Mouse (Mus musculus): ENCODE data around the gene Clec2d. TPM values are rescaled to one million over a fixed set of nuclear protein-coding genes. Genes with fewer than 3 reads are reported as not detected.

The Clec2d gene
- total and polyA plus RNA-seq, 3 experiments, result 0.50 to 2.8 TPM; not detected in 1

DNA sequence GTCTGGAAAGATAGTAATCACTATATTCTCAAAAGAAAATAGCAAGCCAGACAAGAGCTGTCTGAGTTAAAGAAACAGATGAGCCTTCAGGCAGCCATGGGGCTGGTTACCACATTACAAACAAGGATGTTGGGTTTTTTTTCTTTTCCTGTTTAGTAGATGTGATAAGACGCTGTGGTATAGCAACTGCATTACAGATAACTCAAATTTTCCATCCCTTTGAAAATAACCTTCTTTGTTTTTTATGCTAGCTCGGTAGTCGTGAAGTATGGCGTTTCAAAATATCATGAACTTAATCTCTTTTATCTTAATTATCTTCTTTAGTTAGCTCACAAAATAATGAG is 30.0 kb downstream of the Clec2d start:
- no peaks in the 10 kb centered on the region for H3K9me3 ChIP-seq (replicated peaks; ENCODE audit: insufficient read depth, low read length)
- H3K4me1 ChIP-seq (ENCODE audit: control insufficient read depth in 1 of 2, insufficient read depth in 2 of 2, low read length in 2 of 2), result peaks cover 9 to 33% of the 10 kb centered on the region in 2 experiments
- H3K4me3 ChIP-seq (ENCODE audit: control insufficient read depth in 1 of 2, insufficient read depth in 1 of 2, low read depth in 2 of 2, low read length in 2 of 2), result no peak overlapping the region
- peaks cover 0 to 39% of the 10 kb centered on the region in 2 experiments; a peak in 2 of 4 replicates for H3K36me3 ChIP-seq (ENCODE audit: control insufficient read depth in 1 of 2, insufficient read depth in 2 of 2, low read length in 2 of 2)
- peak; percentile 62 for DNase-seq (ENCODE audit: low read depth, low spot score)
- no peak overlapping the region for H3K9ac ChIP-seq (ENCODE audit: control insufficient read depth, low read depth, low read length, poor library complexity, severe bottlenecking)
- no peaks in the 10 kb centered on the region for H3K27me3 ChIP-seq (ENCODE audit: control insufficient read depth in 1 of 2, insufficient read depth in 2 of 2, low read length in 2 of 2)
- H3K27ac ChIP-seq (ENCODE audit: control insufficient read depth, low read depth, low read length), result peak overlapping the region; percentile 64
- no peaks in the 10 kb centered on the region for H3K79me2 ChIP-seq (ENCODE audit: control insufficient read depth, insufficient read depth, low read length, poor library complexity)
- no peak for TF ChIP-seq UBTF (IDR thresholded peaks at IDR 0.05; ENCODE audit: borderline replicate concordance, insufficient read depth, low read depth, low read length)
- no peak for TF ChIP-seq E2F4 (IDR thresholded peaks at IDR 0.05; ENCODE audit: borderline replicate concordance, low read depth, low read length)
- TF ChIP-seq SIN3A (IDR thresholded peaks at IDR 0.05; ENCODE audit: low read length), result 0 out of 2 replicates have a peak, but pooled peaks have one; percentile 29
- peak; percentile 68 to 77; a peak in 3 of 4 replicates for TF ChIP-seq EP300 (IDR thresholded peaks at IDR 0.05; ENCODE audit: low read depth in 1 of 2, low read length in 2 of 2)
- 0 out of 2 replicates have a peak, but pooled peaks have one; percentile 32 for TF ChIP-seq HCFC1 (IDR thresholded peaks at IDR 0.05; ENCODE audit: low read depth, low read length)
- TF ChIP-seq TCF12 (IDR thresholded peaks at IDR 0.05; ENCODE audit: low read depth, low read length), result peak; percentile 64
- TF ChIP-seq MYB (IDR thresholded peaks at IDR 0.05; ENCODE audit: low read depth, low read length), result no peak
- peak; percentile 88 for TF ChIP-seq ZNF384 (IDR thresholded peaks at IDR 0.05; ENCODE audit: low read depth, low read length)
- no peak for TF ChIP-seq CHD2 (IDR thresholded peaks at IDR 0.05; ENCODE audit: low read length)
- 0 out of 2 replicates have a peak, but pooled peaks have one; percentile 20 for TF ChIP-seq MYC (IDR thresholded peaks at IDR 0.05; ENCODE audit: low read depth, low read length)
- no peak for TF ChIP-seq POLR2AphosphoS2 (IDR thresholded peaks at IDR 0.05; ENCODE audit: low read length)
- no peak for TF ChIP-seq MAZ (IDR thresholded peaks at IDR 0.05; ENCODE audit: low read depth, low read length)
- TF ChIP-seq TAL1 (IDR thresholded peaks at IDR 0.05; ENCODE audit: low read length), result no peak
- TF ChIP-seq ETS1 (IDR thresholded peaks at IDR 0.05; ENCODE audit: low read depth, low read length), result peak; percentile 74
- TF ChIP-seq GATA1 (IDR thresholded peaks at IDR 0.05; ENCODE audit: low read depth, low read length), result peak; percentile 86

DNA sequence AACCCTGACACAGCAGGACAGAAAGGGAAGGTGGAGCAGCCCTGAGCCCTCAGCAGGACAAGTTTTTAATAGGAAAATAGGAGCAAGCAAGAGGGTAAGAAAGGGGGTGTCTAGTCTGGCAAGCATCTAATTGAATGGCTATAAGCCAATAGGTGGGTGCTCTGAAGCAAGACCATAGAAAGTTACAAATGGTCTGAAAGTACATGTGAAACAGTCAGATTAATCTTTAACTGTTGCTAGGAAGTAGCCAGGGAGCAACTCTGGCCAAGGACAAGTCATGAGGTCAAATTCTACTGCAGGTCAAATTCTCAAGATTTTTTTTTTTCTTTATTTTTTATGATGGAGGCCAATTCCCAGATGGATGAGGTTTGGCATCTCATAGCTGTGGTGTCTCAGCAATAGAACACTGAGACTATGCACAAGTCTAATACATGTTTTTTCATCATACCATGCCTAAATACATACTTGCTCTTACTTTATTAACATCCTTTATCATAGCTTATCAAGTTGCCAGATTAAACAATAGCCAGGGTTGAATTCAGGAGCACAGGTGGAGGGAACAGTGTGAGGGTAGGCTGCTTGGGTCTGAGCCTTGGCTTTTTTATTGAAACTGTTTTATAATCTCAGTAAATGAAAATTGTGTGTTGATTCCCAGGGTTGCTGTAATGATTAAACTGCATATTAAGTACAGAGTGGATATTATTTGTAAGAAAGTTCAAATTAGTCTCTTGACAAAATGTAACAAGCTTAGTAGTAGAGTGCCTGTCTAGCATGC is 32.2 kb downstream of the Clec2d start:
- Histone ChIP-seq H3K79me2 (ENCODE audit: control insufficient read depth, insufficient read depth, low read length, poor library complexity) (no peaks in the 10 kb centered on the region), H3K4me3 (ENCODE audit: control insufficient read depth in 1 of 2, insufficient read depth in 1 of 2, low read depth in 2 of 2, low read length in 2 of 2) (no peak overlapping the region), H3K4me1 (ENCODE audit: control insufficient read depth in 1 of 2, insufficient read depth in 2 of 2, low read length in 2 of 2) (peaks cover 18 to 48% of the 10 kb centered on the region in 2 experiments), H3K36me3 (ENCODE audit: control insufficient read depth in 1 of 2, insufficient read depth in 2 of 2, low read length in 2 of 2) (peaks cover 0 to 54% of the 10 kb centered on the region in 2 experiments; a peak in 2 of 4 replicates), H3K27ac (ENCODE audit: control insufficient read depth, low read depth, low read length) (no peak overlapping the region), H3K9ac (ENCODE audit: control insufficient read depth, low read depth, low read length, poor library complexity, severe bottlenecking) (no peak overlapping the region), H3K27me3 (ENCODE audit: control insufficient read depth in 1 of 2, insufficient read depth in 2 of 2, low read length in 2 of 2) (no peaks in the 10 kb centered on the region), H3K9me3 (replicated peaks; ENCODE audit: insufficient read depth, low read length) (no peaks in the 10 kb centered on the region)
- TF ChIP-seq SIN3A (IDR thresholded peaks at IDR 0.05; ENCODE audit: low read length) (no peak), KAT2A (conservative IDR thresholded peaks at IDR 0.05; ENCODE audit: low read depth, low read length) (no peak), MAZ (IDR thresholded peaks at IDR 0.05; ENCODE audit: low read depth, low read length) (no peak), TAL1 (IDR thresholded peaks at IDR 0.05; ENCODE audit: low read length) (no peak), ZKSCAN1 (IDR thresholded peaks at IDR 0.05; ENCODE audit: low read depth, low read length) (no peak)
- DNase-seq (ENCODE audit: low read depth, low spot score), result no peak
